Mouse (Mus musculus): ENCODE data around the gene Fam53b. TPM values are rescaled to one million over a fixed set of nuclear protein-coding genes. Genes with fewer than 3 reads are reported as not detected.
A peak's percentile ranks its signal among the peaks of the same experiment; 100 is the strongest.

Fam53b gene
- polyA plus RNA-seq, 1 experiment from 2014 or later: 21.0 TPM

- Histone ChIP-seq H3K27me3 (replicated peaks; ENCODE audit: control insufficient read depth, insufficient read depth, low read length) (no peaks in the 10 kb centered on the region), H3K4me2 (ENCODE audit: low read depth, low read length) (no peak overlapping the region), H3K27ac (replicated peaks; ENCODE audit: low read depth, low read length) (no peak overlapping the region), H3K4me3 (ENCODE audit: low read depth, low read length) (no peak overlapping the region), H3K9me3 (ENCODE audit: control insufficient read depth, low read length) (no peaks in the 10 kb centered on the region), H3K36me3 (ENCODE audit: control insufficient read depth, insufficient read depth, low read length) (no peaks in the 10 kb centered on the region), H3K4me1 (ENCODE audit: control insufficient read depth, insufficient read depth, low read length) (peaks cover 10% of the 10 kb centered on the region; the same call in 1 of the 2 replicates), H3K9ac (ENCODE audit: low read depth, low read length) (no peak overlapping the region)
- ATAC-seq (ENCODE audit: low read depth) (no peak), DNase-seq (ENCODE audit: low spot score) (no peak)
- WGBS: 86% methylated on average over 4 of the region's 4 CpGs
Measured at GRCm38 (mm10) chr7:132787496-132788190, 26.0 kb downstream of the Fam53b start.

- Histone ChIP-seq H3K4me3 (ENCODE audit: low read depth, low read length) (no peak overlapping the region), H3K36me3 (ENCODE audit: control insufficient read depth, insufficient read depth, low read length) (no peaks in the 10 kb centered on the region), H3K9me3 (ENCODE audit: control insufficient read depth, low read length) (no peaks in the 10 kb centered on the region), H3K27me3 (replicated peaks; ENCODE audit: control insufficient read depth, insufficient read depth, low read length) (no peaks in the 10 kb centered on the region), H3K27ac (replicated peaks; ENCODE audit: low read depth, low read length) (no peak overlapping the region), H3K4me2 (ENCODE audit: low read depth, low read length) (no peak overlapping the region), H3K4me1 (ENCODE audit: control insufficient read depth, insufficient read depth, low read length) (peaks cover 10% of the 10 kb centered on the region), H3K9ac (ENCODE audit: low read depth, low read length) (no peak overlapping the region)
- WGBS: 91% methylated on average over 4 of the region's 4 CpGs
- DNase-seq (ENCODE audit: low spot score) (no peak), ATAC-seq (ENCODE audit: low read depth) (no peak)
Measured at GRCm38 (mm10) chr7:132787022-132787421, 26.7 kb downstream of the Fam53b start.

DNA sequence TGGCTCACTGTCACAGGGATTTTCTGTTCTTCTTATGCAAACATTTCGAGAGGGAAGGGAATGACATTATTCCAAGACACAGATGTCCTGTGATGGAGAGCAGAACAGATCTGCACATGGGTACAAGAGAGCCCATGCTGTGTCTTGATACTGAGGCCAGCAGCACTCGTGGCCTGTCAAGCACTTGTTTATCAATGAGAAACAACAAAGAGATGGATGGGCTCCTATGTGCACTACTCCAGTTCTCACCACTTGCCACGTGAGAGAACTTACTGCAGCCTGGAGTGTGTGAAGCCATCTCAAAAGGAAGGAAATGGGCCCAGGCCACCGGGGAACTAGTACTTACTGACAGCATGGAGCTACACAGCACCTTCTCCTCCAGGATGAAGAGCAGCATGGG lies 27.2 kb downstream of the Fam53b start:
- WGBS: 44% methylated on average over 4 of the region's 4 CpGs
- Histone ChIP-seq H3K36me3 (ENCODE audit: control insufficient read depth, insufficient read depth, low read length) (no peaks in the 10 kb centered on the region), H3K27me3 (replicated peaks; ENCODE audit: control insufficient read depth, insufficient read depth, low read length) (no peaks in the 10 kb centered on the region), H3K4me1 (ENCODE audit: control insufficient read depth, insufficient read depth, low read length) (peaks cover 11% of the 10 kb centered on the region), H3K9ac (ENCODE audit: low read depth, low read length) (no peak overlapping the region), H3K4me2 (ENCODE audit: low read depth, low read length) (no peak overlapping the region), H3K9me3 (ENCODE audit: control insufficient read depth, low read length) (no peaks in the 10 kb centered on the region), H3K4me3 (ENCODE audit: low read depth, low read length) (no peak overlapping the region), H3K27ac (replicated peaks; ENCODE audit: low read depth, low read length) (0 out of 2 replicates have a peak overlapping the region, but pooled peaks have one; percentile 22)
- DNase-seq (ENCODE audit: low spot score) (no peak), ATAC-seq (ENCODE audit: low read depth) (no peak)

DNA sequence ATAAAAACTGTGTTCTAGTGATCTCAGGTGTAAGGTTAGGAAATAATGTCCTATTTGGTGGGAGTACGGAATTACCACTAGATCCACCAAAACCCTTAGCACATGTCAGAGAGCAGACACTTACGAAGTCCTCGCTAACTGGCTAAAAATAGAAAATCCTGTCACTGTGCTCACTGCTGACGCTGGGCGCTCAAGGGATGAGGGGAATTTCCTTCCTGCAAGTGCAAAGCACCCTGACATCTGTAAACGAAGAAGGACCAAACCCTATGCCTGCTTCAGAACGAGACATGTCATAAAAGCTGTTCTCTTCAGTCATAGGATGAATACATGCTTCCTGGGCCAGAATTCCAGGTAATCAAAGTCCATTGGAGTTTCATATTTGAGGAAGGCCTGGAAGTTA lies 27.7 kb downstream of the Fam53b start:
- 54% methylated on average over 7 of the region's 7 CpGs for whole genome bisulfite sequencing
- DNase-seq (ENCODE audit: low spot score) (no peak), ATAC-seq (ENCODE audit: low read depth) (no peak)
- H3K4me3 ChIP-seq (ENCODE audit: low read depth, low read length): no peak overlapping the region
- H3K9ac ChIP-seq (ENCODE audit: low read depth, low read length): no peak overlapping the region
- peaks cover 15% of the 10 kb centered on the region for H3K4me1 ChIP-seq (ENCODE audit: control insufficient read depth, insufficient read depth, low read length)
- 0 out of 2 replicates have a peak overlapping the region, but pooled peaks have one; percentile 30 for H3K27ac ChIP-seq (replicated peaks; ENCODE audit: low read depth, low read length)
- no peaks in the 10 kb centered on the region for H3K9me3 ChIP-seq (ENCODE audit: control insufficient read depth, low read length)
- H3K4me2 ChIP-seq (ENCODE audit: low read depth, low read length): no peak overlapping the region
- H3K36me3 ChIP-seq (ENCODE audit: control insufficient read depth, insufficient read depth, low read length): no peaks in the 10 kb centered on the region
- no peaks in the 10 kb centered on the region for H3K27me3 ChIP-seq (replicated peaks; ENCODE audit: control insufficient read depth, insufficient read depth, low read length)

DNA sequence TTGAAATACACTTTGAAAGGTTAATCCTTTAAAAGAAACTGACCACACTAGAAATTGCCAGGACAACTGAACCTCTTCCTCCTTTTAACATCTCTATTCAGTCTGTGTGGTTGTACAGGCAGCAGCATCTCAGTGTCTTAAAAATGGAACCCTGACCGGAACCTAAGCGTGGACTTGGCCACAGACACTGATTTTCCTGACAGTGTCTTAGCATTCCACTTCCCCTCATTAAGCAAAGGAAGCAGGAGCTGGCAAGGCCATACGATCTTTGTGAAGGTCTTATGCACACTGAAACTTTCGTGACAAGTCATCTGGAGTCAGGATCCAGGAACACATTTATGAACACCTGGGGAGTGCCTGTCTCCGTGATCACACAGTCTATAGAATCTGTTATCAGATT lies 29.6 kb downstream of the Fam53b start:
- Histone ChIP-seq H3K4me1 (ENCODE audit: control insufficient read depth, insufficient read depth, low read length) (peaks cover 15% of the 10 kb centered on the region), H3K9me3 (ENCODE audit: control insufficient read depth, low read length) (no peaks in the 10 kb centered on the region), H3K27ac (replicated peaks; ENCODE audit: low read depth, low read length) (no peak overlapping the region), H3K4me2 (ENCODE audit: low read depth, low read length) (no peak overlapping the region), H3K36me3 (ENCODE audit: control insufficient read depth, insufficient read depth, low read length) (peaks cover under 1% of the 10 kb centered on the region; the same call in 1 of the 2 replicates), H3K4me3 (ENCODE audit: low read depth, low read length) (no peak overlapping the region), H3K27me3 (replicated peaks; ENCODE audit: control insufficient read depth, insufficient read depth, low read length) (no peaks in the 10 kb centered on the region), H3K9ac (ENCODE audit: low read depth, low read length) (no peak overlapping the region)
- ATAC-seq (ENCODE audit: low read depth) (no peak), DNase-seq (ENCODE audit: low spot score) (no peak)
- 71% methylated on average over 5 of the region's 5 CpGs for WGBS

DNA sequence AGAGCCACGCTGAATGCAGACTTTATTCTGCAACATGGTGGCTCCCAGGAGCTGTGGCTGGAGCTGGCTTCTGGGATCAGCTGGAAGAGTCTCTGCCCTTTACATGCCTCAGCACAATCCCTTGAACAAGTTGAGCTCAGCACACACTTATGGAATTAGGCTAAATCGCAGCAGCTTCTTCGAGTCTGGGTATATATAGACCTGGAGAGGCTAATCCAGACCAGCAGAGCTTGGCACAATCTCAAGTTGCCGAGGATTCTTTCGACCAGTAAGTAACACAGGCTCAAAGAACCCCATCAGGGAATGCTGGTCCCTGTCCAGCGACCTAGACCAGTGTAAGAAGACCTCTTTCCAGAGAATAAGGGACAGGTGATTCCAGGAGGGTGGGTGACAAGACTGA lies 31.8 kb downstream of the Fam53b start:
- peaks cover 22% of the 10 kb centered on the region for H3K36me3 ChIP-seq (ENCODE audit: control insufficient read depth, insufficient read depth, low read length)
- no peak for DNase-seq (ENCODE audit: low spot score)
- 39% methylated on average over 6 of the region's 6 CpGs for WGBS
- no peak overlapping the region for H3K4me3 ChIP-seq (ENCODE audit: low read depth, low read length)
- peaks cover 15% of the 10 kb centered on the region for H3K4me1 ChIP-seq (ENCODE audit: control insufficient read depth, insufficient read depth, low read length)
- ATAC-seq (ENCODE audit: low read depth): peak; percentile 10; the same call in 1 of the 2 replicates
- H3K27me3 ChIP-seq (replicated peaks; ENCODE audit: control insufficient read depth, insufficient read depth, low read length): no peaks in the 10 kb centered on the region
- H3K27ac ChIP-seq (replicated peaks; ENCODE audit: low read depth, low read length): peak overlapping the region; percentile 53; the same call in 1 of the 2 replicates
- no peaks in the 10 kb centered on the region for H3K9me3 ChIP-seq (ENCODE audit: control insufficient read depth, low read length)
- 0 out of 2 replicates have a peak overlapping the region, but pooled peaks have one; percentile 2 for H3K9ac ChIP-seq (ENCODE audit: low read depth, low read length)
- no peak overlapping the region for H3K4me2 ChIP-seq (ENCODE audit: low read depth, low read length)

GRCm38 (mm10) chr7:132781130-132781814 lies 32.4 kb downstream of the Fam53b start:
- Histone ChIP-seq H3K36me3 (ENCODE audit: control insufficient read depth, insufficient read depth, low read length) (peaks cover 26% of the 10 kb centered on the region), H3K4me2 (ENCODE audit: low read depth, low read length) (no peak overlapping the region), H3K27ac (replicated peaks; ENCODE audit: low read depth, low read length) (peak overlapping the region; percentile 53; the same call in 1 of the 2 replicates), H3K4me3 (ENCODE audit: low read depth, low read length) (no peak overlapping the region), H3K4me1 (ENCODE audit: control insufficient read depth, insufficient read depth, low read length) (peaks cover 15% of the 10 kb centered on the region), H3K27me3 (replicated peaks; ENCODE audit: control insufficient read depth, insufficient read depth, low read length) (no peaks in the 10 kb centered on the region), H3K9ac (ENCODE audit: low read depth, low read length) (peak overlapping the region; percentile 2; the same call in 1 of the 2 replicates), H3K9me3 (ENCODE audit: control insufficient read depth, low read length) (no peaks in the 10 kb centered on the region)
- 31% methylated on average over 7 of the region's 7 CpGs for WGBS
- DNase-seq (ENCODE audit: low spot score): no peak
- ATAC-seq (ENCODE audit: low read depth): peak; percentile 35; the same call in 1 of the 2 replicates

DNA sequence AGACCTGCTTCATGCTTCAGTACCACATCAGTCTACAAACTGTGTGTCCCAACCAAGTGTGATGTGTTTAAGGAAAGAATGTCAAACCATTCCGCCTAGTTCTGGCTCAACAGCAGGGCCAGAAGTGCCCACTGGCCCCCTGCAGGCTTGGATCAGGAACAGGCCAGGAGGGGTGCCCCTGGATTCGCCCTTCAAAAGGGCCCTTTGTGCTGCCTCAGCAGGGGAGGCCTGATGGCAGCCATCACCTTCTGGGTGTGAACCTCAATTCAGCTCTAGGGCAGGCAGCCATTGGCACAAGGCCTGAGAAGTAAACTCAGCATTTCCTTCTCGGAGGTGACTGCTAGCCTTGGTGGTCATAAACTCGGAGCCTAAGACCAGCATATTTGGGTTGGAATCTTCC lies 33.1 kb downstream of the Fam53b start:
- Histone ChIP-seq H3K9ac (ENCODE audit: low read depth, low read length) (no peak overlapping the region), H3K4me3 (ENCODE audit: low read depth, low read length) (no peak overlapping the region), H3K9me3 (ENCODE audit: control insufficient read depth, low read length) (no peaks in the 10 kb centered on the region), H3K36me3 (ENCODE audit: control insufficient read depth, insufficient read depth, low read length) (peaks cover 33% of the 10 kb centered on the region), H3K27me3 (replicated peaks; ENCODE audit: control insufficient read depth, insufficient read depth, low read length) (no peaks in the 10 kb centered on the region), H3K4me2 (ENCODE audit: low read depth, low read length) (no peak overlapping the region), H3K27ac (replicated peaks; ENCODE audit: low read depth, low read length) (peak overlapping the region; percentile 53; the same call in 1 of the 2 replicates), H3K4me1 (ENCODE audit: control insufficient read depth, insufficient read depth, low read length) (peaks cover 15% of the 10 kb centered on the region)
- whole genome bisulfite sequencing: 49% methylated on average over 4 of the region's 4 CpGs
- ATAC-seq (ENCODE audit: low read depth) (no peak; the same call in 1 of the 2 replicates), DNase-seq (ENCODE audit: low spot score) (peak; percentile 46)

Measured in embryonic facial prominence, embryonic 14.5 days (tissue).